Mouse (Mus musculus) G1E (cell line): ENCODE results near the gene Galnt15.

ENCODE experiments used
- CTCF ChIP-seq: IDR thresholded peaks from 2 replicates; pipeline ENCODE4 v1.5.1; 2012; ENCODE audit warnings: low read depth, low read length, inconsistent platforms, mixed read lengths
- GATA1 ChIP-seq: IDR thresholded peaks from 2 replicates; pipeline ENCODE4 v1.6.1; 2012; ENCODE audit warnings: borderline replicate concordance, low read length, inconsistent platforms, mixed read lengths
- GATA2 ChIP-seq: IDR thresholded peaks from 2 replicates; pipeline ENCODE4 v1.6.1; 2012; ENCODE audit warnings: low read depth, low read length, inconsistent platforms, borderline replicate concordance

- no peak for TF ChIP-seq CTCF
- TF ChIP-seq GATA1, result no peak
- no peak for TF ChIP-seq GATA2
Observed at GRCm38 (mm10) chr14:32106911-32107310, 78.1 kb downstream of the Galnt15 start.
